Mouse (Mus musculus) layer of hippocampus, postnatal 14 days (tissue): ENCODE data around the gene Smc1a. TPM values are rescaled to one million over a fixed set of nuclear protein-coding genes. Genes with fewer than 3 reads are reported as not detected.

Experiments used
- DNase-seq, 2 experiments: peaks; one replicate each; pipeline ENCODE4 v3.0.0; 2021 to 2022; ENCODE audit warnings: low spot score in 2 of 2, mixed read lengths in 1 of 2
- long read RNA-seq, 2 experiments: library from polyadenylated mRNA; stranded (forward); transcript quantifications; one replicate each; pipeline ENCODE4 v2.0.0; 2021
- total RNA-seq, 2 experiments: library from RNA; stranded (reverse); gene quantifications; 2 replicates each; pipeline ENCODE4 v1.2.3; 2021

The Smc1a gene
- total RNA-seq = 10 to 100 TPM; 52.5 to 54.6 TPM
- long read RNA-seq, experiment 1, full-length matches to known transcripts = 32 of 35 reads
- long read RNA-seq, experiment 1, partial matches to known transcripts = 3 of 35 reads
- long read RNA-seq, experiment 1, other reads (novel, unspliced or antisense) = 0 of 35 reads
- long read RNA-seq, experiment 2, full-length matches to known transcripts = 28 of 36 reads
- long read RNA-seq, experiment 2, partial matches to known transcripts = 7 of 36 reads
- long read RNA-seq, experiment 2, other reads (novel, unspliced or antisense) = 1 of 36 reads

GRCm38 (mm10) chrX:152016151-152017145, at the start of gene Smc1a, which contains the start of gene Ribc1:
Gene Smc1a (plus strand): TSS chrX:152016428.
Gene Ribc1 (minus strand): TSS chrX:152016295.
- DNase-seq = peak; percentile 84 to 95

GRCm38 (mm10) chrX:151999006-151999710, 17.1 kb upstream of the Smc1a start:
- no peak for DNase-seq

GRCm38 (mm10) chrX:152001182-152001684, 15.0 kb upstream of the Smc1a start:
- no peak for DNase-seq

GRCm38 (mm10) chrX:152001737-152002710, 14.2 kb upstream of the Smc1a start, which contains the start of gene Hsd17b10:
Gene Hsd17b10 (plus strand): TSS chrX:152001845.
- peak; percentile 60 to 78 for DNase-seq

- DNase-seq = no peak
Measured at GRCm38 (mm10) chrX:152002865-152003264, 13.4 kb upstream of the Smc1a start.

- DNase-seq = no peak
Measured at GRCm38 (mm10) chrX:152007863-152008262, 8.4 kb upstream of the Smc1a start.

GRCm38 (mm10) chrX:152015752-152016150, 477 bp upstream of the Smc1a start:
- no peak for DNase-seq

GRCm38 (mm10) chrX:152017186-152017585, 958 bp downstream of the Smc1a start:
- DNase-seq = no peak

- DNase-seq = no peak
Measured at GRCm38 (mm10) chrX:152019294-152019693, 3.1 kb downstream of the Smc1a start.

GRCm38 (mm10) chrX:152039865-152040264, 23.6 kb downstream of the Smc1a start:
- no peak for DNase-seq

GRCm38 (mm10) chrX:152047230-152047629, 31.0 kb downstream of the Smc1a start:
- no peak for DNase-seq

- no peak for DNase-seq
Measured at GRCm38 (mm10) chrX:152052546-152052945, 36.3 kb downstream of the Smc1a start.

- DNase-seq = no peak
Measured at GRCm38 (mm10) chrX:152054094-152054493, 37.9 kb downstream of the Smc1a start.

- DNase-seq = no peak
Measured at GRCm38 (mm10) chrX:152065674-152066073, 49.4 kb downstream of the Smc1a start.

- no peak for DNase-seq
Measured at GRCm38 (mm10) chrX:152067789-152068188, 51.6 kb downstream of the Smc1a start.

GRCm38 (mm10) chrX:152089832-152090614, 73.8 kb downstream of the Smc1a start:
- peak; percentile 70 to 83 for DNase-seq

GRCm38 (mm10) chrX:152097572-152097971, 81.3 kb downstream of the Smc1a start:
- DNase-seq = no peak
